Mouse (Mus musculus): ENCODE data around the gene Gse1.

The Gse1 gene

GRCm38 (mm10) chr8:120378306-120378705 lies 150.1 kb downstream of the Gse1 start:
- DNase-seq, result peak; percentile 90 to 91

- DNase-seq, result no peak
Observed at GRCm38 (mm10) chr8:120379015-120379414, 150.8 kb downstream of the Gse1 start.

GRCm38 (mm10) chr8:120381865-120382264 lies 153.6 kb downstream of the Gse1 start:
- DNase-seq, result peak in 1 of 2 experiments; percentile 57

DNA sequence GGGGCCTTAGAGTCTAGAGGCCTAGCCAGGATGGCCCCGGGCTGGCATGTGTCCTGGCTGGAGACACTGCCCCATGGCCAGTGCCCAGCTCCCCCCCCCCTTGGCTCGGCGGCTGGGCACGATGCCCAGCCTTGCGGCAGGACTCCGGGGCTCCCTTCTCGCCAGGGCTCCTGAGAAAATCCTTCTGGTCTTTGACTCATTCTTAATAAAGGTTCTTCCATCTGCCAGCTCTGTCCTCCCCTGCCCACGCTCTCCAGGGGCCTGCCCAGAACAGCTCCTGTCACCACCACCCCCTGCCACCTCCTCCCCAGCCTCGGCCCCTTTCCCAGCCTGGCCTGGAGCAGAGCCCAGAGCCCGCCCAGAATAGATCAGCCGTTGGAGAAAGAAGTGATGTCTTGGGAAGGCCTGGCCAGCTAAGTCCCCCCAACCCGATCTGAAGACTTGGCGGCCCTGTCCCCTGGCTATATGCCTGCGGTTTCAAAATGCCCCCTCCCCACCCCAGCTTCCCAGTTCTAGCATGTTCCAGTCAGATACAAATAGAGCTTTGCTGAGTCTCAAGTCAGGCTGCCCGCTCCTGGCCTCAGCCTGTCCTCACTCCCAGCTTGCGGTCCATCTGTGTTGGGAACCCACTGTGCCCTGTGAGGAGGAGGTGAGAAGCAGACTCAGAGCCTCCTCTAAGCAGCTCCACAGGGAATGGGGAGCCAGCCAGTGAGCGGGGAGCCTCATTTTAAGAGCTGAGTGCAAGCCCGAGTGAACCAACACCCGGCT lies 154.4 kb downstream of the Gse1 start:
- peak; percentile 94 to 98 for DNase-seq

- DNase-seq, result no peak
Observed at GRCm38 (mm10) chr8:120383204-120383560, 154.9 kb downstream of the Gse1 start.

GRCm38 (mm10) chr8:120383713-120384112 lies 155.5 kb downstream of the Gse1 start:
- no peak for DNase-seq

DNA sequence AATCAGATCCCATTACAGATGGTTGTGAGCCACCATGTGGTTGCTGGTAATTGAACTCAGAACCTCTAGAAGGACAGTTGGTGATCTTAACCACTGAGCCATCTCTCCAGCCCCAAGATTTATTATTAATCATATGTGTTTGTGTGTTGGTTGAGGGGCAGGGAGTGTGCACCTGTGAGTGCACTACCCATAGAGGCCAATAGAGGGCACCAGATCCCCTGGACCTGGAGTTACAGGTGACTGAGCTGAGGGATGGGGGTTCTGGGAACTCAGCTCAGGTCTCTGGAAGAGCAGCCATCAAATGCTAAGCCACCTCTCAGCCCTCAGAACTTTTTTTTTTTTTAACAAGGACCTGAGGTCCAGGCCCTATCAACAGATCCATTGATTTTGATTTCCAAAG lies 156.5 kb downstream of the Gse1 start:
- DNase-seq, result no peak

GRCm38 (mm10) chr8:120388246-120388645 lies 160.0 kb downstream of the Gse1 start:
- DNase-seq, result peak; percentile 45 to 61

DNA sequence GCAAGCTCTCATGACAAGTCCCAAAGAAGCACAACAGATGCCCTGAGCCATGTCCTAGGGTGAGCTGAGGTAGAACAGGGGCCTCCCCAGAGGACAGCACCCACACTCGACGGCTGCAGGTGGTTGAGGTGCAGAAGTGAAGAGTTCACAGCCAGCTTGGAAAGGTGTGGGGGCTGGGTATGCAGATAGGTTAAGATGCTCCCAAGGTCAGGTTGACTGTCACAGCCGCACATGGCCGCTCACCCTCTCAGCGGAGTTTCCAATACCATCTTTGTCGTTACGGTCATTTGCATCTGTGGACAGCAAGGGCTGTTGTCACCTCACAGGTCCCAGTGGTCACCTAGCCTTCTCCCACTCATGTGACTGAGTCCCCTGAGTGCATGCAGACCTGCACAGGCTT lies 162.3 kb downstream of the Gse1 start:
- no peak for DNase-seq

GRCm38 (mm10) chr8:120391856-120392255 lies 163.6 kb downstream of the Gse1 start:
- peak; percentile 53 to 78 for DNase-seq

GRCm38 (mm10) chr8:120393085-120393484 lies 164.8 kb downstream of the Gse1 start:
- DNase-seq, result peak in 1 of 2 experiments; percentile 29

DNA sequence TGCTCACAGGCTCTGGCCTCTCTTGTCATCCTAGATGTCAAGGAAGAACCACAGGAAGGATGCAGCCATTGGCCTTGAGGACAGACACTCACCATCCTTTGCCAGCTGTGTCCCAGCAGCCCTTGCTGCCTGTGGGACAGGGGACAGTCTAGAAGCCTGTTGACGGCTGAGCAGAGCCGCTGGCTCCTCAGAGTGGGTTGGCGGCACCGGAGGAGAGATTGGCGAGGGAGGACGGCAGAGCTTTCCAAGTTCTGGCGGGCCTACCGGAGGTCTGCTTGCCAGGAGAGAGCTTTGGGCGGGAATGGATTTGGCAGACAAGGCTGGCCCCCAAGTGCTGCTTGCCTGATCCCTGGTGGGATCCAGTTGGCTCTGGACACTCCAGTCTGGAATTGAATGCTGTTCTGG lies 165.6 kb downstream of the Gse1 start:
- peak; percentile 66 to 83 for DNase-seq

DNA sequence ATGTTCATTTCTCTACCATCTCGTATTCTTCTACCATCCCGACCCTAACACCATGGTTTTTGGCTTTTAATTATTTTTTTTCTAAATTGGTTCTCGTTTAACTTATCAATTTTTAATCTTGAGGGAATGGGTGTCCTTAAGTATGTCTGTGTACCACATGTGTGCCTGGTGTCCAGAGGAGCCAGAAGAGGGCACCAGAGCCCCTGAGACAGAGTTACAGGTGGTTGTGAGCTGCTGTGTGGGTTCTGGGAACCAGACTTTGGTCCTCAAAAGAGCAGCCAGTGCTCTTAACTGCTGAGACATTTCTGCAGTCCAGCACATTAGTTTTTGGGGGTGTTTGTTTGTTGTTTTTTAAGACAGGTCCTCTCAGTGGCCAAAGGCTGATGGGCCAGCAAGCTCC lies 167.6 kb downstream of the Gse1 start:
- DNase-seq, result no peak

DNA sequence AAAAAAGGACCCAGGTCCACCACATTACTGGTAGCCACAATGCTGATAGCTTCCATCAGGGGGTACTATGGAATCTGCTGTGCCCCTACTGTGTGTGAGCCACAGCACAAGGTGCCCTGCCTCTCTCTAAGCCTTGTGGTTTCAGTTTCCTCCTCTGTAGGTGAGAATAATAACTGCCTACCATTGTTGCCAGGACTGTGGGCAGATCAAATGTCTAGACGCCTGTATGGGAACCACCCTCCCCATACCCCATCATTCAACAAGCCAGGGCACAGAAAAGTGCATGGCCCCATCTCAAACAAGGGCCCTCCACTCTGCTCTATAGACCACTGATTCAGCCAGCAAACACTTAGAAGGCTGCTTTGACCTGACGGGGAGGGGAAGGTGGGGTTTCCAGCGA lies 168.5 kb downstream of the Gse1 start:
- DNase-seq, result no peak

DNA sequence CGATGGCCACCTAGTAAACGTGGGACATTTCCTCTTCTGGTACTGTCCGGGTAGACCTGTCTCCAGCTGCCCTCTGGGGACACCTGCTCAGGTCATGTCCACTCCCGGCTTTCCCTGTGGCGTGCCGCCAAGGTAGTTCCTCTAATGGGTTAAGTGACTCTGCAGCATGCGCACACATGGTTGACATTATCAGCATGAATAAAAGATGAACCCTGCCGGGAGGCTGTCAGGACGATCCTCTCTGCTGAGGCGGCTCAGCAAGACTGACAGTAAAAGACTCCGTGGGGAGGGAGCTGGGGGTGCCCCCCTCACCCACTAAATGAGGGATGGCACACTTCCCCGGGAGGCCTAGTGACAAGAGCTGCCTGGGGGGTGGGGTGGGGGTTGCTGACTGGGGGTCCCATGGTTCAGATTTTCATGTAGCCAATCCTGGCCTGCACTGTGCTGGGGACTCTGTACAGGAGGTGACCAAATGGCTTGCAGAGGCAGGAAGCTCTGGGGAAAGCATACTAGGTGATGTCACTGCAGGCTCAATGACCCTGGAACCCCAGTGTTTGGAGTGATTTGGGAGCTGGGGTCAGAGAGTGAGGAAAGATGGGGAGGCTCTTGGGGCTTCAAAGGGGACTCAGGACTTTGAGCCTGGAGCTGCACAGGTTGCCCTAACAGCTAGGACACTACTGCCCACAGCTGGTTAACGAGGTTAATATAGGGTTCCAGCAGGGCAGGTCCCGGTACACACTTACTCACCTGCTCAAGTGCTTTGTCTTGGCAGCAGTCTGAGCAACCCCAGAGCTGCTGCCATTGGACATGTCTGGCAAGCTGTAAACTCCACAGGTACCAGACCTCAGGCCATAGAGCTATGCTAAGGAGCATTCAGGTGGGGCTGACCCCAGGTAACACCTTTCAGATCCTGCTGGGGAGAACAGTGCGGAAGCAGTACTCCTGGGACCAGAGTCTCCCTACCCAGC lies 169.5 kb downstream of the Gse1 start:
- DNase-seq, result no peak

DNA sequence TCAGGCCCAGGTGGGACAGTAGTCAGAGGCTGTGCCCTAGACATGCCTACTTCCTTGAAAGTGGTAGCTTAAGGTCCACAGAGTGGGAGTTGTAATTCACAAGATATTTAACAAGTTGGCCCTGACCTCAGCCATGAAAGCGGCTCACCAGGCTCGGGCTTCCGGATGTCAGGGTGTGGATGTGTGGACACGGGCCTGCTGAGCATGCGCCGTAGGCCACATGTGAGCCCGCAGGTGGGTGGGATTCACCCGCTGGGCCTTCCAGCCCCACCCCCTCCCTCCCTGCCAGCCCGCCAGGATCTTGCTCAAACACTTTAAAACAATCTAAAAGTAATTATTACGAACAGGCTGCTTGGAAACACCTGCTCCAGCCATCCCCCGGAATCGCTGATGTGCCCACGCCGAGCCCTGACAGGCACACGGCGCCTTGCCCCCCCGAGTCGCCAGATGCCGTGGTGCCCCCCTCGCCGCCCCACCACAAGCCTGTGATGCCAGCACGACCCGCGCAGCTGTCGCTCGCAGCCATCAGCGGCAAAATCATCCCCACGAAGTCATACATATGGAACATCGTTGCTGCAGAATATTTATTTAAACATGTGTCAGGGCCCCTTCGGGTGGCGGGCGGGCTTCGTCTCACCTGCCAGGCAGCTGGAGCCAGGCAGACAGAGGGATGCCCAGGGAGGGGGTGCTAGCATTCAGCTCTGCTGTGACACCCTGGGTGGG lies 171.1 kb downstream of the Gse1 start:
- DNase-seq, result no peak

GRCm38 (mm10) chr8:120401216-120401615 lies 173.0 kb downstream of the Gse1 start:
- no peak for DNase-seq

GRCm38 (mm10) chr8:120401712-120402111 lies 173.5 kb downstream of the Gse1 start:
- DNase-seq, result no peak

GRCm38 (mm10) chr8:120403606-120404269 lies 175.5 kb downstream of the Gse1 start:
- no peak for DNase-seq

GRCm38 (mm10) chr8:120404609-120405036 lies 176.4 kb downstream of the Gse1 start:
- DNase-seq, result peak in 1 of 2 experiments; percentile 60

GRCm38 (mm10) chr8:120406008-120406632 lies 177.9 kb downstream of the Gse1 start:
- no peak for DNase-seq

DNA sequence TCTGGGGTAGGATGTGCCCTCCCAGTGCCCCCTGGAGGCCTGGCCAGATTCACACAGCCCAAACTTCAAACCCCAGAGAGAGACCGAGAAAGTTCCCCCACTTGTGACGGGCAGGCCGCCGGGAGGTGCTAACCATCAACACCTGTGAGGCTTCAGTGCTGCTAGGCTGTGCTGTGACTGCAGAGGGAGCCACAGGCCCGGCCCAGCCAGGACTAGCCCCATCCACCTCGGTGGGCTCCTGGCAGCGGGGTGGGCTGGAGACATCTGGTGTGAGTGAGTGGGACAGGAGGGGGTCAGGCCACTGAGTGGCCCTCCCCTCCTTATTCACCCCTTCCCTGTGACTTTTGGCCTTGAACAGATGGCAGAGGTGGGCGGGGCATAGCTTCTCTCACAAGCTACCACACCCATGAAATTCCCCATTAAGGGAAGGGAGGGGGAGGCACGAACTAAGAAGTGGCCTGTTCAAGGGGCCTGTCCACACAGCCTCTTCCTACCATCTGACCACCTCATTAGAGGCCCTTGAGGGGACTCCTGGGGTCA lies 179.5 kb downstream of the Gse1 start:
- peak; percentile 72 to 83 for DNase-seq

Data from cerebellum, postnatal 14 days (tissue).